Mouse (Mus musculus) adrenal gland, adult 18-20 months (tissue): ENCODE data around the gene Spred2. TPM values are rescaled to one million over a fixed set of nuclear protein-coding genes. Genes with fewer than 3 reads are reported as not detected.

Experiments used
- DNase-seq, 2 experiments: peaks; one replicate each; pipeline ENCODE4 v3.0.0; 2021 to 2022; ENCODE audit warnings: low spot score in 2 of 2
- total RNA-seq, 2 experiments: library from RNA; stranded (reverse); gene quantifications; 1 replicate in 1 of 2; 2 replicates in 1 of 2; pipeline ENCODE4 v1.2.3; 2021

Gene Spred2
- total RNA-seq, 2 experiments from 2014 or later, result 21.4 to 33.5 TPM

DNA sequence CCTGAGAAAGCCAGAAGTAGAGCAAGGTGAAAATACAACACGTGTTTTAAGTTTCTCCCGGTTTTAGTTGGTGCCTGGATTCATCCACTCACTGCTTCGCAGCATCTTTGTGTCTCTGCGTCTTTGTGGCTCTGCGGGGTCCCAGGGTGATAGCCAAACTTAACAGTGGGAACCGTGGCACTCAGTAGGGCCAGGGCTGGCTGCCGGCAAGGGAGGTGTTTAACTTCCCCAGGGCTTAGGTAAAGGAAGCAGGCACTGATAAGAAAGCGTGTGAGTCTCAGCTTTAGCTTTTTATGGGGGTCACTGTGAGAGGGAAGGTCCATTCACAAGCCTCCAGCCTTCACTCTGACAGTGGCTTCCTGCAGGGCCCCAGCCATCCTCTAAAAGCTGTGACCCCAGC, 28.8 kb downstream of the Spred2 start:
- DNase-seq, result no peak

DNA sequence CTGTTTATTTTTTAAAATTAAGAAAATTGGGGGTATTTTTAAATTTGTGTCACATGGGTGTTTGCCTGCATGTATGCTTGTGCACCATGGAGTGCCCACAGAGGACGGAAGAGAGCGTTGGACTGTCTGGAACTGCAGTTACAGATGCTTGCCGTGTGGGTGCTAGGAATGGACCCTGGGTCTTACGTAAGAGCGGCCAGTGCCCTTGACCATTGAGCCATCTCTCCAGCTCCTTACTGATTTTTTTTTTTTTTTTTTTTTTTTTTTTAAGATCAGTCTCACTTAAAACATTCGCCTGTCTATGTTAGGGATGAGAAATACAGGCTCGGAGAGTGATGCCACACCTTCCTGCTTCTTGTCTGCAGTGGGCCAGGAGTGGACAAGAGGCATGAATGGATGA, 29.7 kb downstream of the Spred2 start:
- DNase-seq, result no peak

DNA sequence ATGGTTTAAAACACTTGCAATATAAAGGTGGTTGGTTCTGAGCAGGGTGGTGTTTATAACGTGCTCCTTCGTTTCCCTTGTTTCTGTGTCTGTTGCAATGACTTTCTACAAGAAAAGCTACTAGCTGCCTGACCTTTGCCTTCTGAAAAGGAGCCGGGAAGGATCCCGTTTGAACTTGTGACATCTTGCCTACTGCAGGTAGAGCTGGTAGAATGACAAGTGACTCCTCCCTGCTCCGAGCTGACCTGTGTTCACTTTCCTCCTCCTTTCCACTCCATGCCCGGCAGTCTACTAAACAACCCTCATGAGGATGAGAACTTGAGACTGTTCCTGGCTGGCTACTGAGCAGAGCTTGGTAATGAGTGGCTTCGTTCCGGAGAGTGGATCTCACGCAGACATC, 30.9 kb downstream of the Spred2 start:
- DNase-seq, result no peak

DNA sequence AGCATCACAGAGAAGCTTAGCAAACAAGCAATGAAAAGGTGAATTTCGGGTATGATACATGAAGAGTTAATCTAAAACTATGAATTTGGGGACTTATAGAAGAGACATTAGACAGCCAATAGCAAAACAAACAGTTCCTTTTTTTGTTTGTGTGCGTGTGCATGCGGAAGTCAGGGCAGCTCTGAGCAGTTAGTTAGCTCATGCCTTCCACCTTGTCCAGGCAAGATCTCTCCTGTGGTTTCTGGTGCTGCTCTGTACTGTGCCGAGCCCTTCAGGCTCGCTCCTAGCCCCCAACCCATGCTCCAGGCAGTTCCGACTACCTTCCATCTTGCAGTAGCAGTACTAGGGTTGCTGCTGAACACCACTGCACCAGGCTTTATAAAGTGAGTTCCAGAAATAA, 31.5 kb downstream of the Spred2 start:
- no peak for DNase-seq

DNA sequence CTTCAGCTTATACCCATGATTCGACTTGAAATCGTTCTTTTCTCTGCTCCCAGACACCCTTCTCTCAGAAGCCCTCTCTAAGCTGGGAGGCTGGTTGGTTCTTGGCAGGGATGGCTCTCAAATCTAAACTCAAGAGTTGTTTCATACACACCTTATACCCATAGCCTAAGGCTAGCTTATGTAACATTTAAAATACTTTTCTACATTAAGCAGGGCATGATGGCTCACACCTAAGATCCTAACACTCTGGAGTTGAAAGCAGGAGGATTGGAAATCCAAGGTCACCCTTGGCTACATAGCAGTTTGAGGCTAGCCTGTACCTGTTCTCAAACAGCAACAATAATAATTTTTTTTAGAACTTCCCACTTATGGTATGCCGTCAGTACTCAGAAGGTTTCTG, 34.8 kb downstream of the Spred2 start:
- DNase-seq, result no peak

DNA sequence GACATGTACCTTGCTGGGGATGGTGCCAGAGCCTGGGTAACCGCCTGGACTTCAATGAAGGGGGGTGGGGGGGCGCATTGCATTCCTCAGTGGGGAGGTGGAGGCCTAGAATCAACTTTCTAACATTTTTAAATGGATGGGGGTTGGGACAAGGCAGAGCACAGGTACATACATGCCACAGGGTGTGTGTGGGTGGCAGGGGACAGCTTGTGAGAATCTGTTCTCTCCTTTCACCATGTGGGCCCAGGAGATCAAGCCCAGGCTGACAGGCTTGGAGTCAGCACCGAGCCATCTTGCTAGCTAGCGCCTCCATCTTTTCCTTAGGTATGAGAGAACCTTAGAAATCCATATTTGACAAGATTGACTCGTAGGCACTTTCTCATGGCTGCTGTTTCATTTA, 35.7 kb downstream of the Spred2 start:
- no peak for DNase-seq

DNA sequence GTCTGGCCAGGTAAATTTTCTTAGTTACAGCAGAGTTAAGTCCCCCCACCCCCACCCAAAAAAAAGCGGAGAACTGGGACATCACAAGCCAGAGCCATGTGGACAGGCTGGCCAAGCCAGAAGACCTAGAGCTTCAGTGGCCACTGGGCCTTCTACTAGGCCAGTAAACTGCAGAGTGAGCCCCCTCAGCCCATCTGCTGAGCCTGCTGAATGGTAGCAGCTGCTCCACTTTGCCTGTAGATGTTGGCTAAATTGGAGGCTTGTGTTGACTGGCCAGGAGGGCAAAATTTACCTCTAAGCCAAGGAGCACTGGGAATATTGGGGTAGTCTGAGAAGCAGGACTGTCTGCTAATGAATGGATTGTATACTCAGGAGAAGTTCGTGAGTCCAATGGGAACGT, 36.4 kb downstream of the Spred2 start:
- DNase-seq, result no peak

DNA sequence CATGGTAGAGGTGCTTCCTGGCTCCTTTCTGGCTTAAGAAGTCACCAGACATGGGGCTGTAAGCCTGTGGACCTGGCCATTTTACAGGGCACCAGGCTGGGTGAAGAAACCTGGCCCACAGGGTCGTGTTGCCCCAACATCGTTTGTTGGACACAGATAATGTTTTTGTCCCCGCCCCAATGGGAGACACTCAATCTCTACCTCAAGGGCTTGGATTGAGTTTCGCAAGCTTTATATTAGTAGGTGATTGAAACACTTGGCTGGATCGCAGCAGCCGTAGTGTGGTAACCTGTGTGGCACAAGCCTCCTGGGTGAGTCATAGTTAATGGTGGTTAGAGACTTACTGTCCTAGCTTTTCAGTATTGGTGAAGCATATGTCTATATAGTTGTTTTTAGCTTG, 36.9 kb downstream of the Spred2 start:
- DNase-seq, result no peak

DNA sequence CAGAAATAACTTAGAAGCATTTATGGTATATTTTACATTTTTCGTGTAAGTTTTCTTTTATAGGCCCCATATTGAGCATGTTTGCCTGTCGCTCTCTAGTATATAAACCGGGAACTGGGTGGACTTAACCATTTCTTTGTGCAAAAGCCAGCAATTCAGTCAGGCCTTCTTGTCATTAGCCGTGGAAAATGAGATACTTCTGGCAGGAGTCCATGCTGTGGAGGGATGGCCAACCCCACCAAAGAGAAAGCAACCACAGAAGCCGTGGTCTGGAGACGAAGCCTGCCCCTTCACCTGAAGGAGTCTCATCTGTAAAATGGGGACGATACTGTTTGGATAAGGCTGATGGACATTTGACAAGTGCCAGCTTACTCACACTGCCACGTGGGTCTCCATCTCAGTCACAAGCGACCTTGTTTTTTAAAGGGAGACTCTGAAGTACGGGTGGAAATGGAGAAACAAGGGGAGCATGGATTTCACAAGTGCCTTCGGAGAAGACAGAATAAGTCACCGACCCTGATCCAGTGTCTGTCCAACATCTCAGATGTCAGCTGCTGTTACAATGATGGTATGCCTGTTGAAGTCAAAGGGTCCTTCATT, 37.7 kb downstream of the Spred2 start:
- no peak for DNase-seq

DNA sequence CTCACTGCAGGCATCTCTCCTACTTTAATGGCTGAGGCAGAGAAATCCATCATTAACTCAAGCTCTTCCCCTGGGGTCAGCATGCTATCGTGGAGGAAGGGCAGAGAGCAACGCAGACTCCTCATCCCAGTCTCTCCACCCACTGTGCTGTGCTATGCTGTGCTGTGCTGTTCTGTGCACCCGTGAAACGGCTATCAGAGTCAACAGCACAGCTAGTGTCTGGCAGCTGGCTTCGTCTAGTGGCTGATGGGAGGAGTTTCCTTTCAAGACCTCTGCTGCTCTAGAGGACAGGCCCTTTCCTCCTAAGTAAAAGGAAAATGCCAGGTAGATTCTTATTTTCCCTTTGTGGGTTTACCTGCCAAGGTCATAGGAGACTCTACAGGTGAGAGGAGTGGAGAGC, 38.6 kb downstream of the Spred2 start:
- no peak for DNase-seq

DNA sequence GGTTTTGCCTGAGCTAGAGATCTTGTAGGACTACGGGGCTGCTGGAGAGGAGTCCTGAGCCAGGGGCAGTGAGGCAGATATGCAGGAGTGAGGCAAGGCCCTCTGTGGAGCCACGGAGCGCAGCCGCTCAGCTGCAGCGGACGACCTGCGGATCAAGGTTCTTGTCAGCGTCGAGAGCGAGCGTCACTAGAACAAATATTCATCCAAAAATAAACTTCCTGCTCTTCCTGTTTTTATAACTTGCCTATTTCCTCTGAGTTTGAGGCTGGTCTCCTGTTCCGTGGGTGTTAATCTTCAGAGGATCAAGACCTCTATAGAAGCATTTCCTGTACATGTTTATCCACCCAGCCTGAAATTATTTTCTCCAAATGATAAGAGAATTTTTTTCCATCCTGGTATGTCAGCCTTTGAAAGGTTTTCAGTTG, 39.6 kb downstream of the Spred2 start:
- no peak for DNase-seq

DNA sequence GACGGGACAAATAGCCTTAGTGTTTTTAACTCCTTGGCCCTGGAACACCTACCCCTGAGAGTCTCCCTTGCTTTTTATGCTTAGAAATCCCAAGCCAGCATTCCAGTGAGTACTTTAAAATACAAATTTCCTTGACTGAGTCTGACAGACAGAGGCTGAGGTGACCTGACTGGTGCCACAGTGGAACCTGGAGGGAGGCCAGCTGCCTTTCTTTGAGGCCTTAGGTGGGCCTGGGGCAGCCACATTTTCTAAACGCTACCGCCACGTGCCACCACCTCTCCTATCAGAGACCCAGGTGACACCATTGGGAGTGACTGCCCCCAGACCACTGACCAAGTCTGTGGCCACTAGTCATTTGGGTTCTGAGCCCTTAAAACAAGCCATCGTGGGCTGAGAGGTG, 40.2 kb downstream of the Spred2 start:
- no peak for DNase-seq

DNA sequence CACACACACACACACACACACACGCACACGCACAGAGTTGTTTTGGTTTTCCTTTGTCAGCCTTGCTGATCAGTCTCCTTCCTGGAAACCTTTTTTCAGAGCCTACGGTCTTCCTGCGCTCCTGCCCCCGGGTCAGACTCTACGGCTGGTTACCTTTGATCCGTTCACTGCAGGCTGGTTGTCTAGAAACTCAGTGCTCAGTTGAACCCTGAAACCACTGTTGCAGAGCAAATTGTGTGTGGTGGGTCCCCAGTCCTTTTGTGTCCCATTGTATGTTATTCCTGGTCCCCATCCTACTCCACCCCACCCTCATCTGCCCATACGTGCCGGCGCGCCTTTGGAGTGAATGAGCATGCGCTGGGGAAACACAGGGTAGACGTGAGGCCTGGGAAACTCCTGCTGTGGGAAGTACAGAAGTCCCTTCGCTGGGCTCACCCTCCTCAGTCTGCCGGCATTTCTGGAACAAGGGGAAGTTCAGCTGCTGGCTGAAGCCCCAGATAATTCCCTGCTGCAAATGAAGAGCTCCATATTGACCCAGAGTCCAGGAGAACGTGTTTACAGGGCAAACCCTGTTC, 40.9 kb downstream of the Spred2 start:
- no peak for DNase-seq

DNA sequence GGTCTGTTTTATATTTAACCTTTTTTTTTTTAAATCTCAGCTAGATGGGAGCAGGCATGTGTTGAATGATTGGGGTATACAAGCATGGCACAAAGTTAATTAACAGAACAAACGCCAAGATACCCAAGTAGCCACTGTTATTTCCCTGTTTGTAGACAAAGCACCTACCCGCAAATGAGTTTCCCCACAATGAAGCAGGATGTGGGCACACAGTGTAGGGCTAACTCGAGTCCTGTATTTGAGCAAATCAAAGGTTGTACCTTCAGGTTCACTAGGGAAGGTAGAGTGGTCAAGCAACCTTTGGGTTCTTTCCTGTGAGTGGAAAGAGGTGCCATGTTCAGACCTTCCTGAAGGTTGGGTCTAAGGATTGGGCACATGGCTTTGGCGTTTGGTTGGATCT, 41.5 kb downstream of the Spred2 start:
- no peak for DNase-seq

DNA sequence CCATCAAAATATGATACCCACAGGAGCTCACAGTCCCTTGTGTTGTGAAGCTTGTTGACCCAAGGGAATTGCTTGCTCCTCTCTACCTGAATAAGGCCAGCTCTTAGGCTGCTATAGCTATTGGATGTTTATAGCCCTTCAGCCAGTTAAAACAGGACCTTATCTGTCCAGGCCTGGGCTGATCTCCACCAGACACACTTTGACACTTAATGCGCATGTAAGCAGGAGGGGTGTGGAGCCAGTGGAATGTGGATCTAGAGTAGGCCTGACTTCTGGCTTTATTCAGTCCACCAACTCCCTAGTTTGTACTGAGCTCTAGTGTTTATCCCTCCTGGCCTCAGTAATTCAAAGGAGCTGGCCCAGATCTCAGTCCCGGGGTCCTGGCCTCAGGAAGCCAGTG, 42.1 kb downstream of the Spred2 start:
- no peak for DNase-seq

DNA sequence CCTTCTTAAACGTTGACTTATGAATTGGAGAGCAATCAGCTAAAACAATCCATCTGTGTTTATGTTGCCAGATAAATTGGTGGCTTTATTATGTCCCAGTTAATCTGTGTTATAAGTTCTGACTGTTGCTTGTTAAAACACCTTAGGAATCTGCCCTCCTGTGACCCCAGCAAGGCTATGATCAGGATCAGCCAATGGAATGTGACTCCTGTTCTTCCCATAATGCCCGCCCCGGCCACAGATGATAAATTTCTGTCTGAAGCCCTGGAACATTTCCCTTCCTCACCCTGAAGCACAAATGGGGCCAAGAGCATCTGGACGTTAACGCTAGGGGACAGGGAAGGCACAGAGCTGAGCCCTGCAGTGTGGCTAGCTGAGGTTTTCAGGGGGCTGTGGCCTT, 45.4 kb downstream of the Spred2 start:
- DNase-seq, result no peak

DNA sequence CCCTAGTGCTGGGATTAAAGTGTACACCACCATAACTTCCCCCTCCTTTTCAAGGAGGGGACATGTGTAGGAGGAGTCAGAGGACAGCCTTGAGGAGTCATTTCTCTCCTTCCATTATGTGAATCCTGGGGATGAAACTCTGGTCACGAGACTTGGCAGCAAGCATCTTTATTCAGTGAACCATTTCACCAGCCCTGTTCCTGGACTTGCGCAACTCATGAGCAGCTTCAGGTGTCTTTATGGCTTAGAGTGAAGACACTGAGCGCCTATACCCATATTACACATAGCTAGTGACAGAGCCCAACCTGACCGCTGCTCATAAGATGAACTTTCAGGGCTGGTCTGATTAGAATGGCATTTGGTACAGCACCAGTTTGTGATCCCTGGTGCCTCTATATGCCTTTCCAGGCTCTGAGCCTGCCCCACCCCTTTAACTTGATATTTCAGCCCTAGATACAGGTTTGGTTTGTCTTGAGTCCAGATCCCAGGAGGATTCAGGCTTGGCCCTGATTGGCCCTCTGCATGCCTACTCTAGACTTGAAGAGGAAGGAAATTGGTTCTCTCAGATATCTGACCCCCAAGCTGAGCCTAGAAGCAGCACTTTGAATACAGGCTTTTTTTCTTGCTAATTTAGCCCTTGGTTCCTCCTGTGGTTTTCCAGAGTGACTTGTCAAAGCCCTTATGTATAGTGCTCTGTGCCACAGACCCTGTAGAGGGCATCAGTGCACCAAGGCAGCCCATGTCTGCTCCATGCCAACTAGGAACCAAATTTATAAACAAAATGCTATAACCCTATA, 48.0 kb downstream of the Spred2 start:
- DNase-seq, result no peak

DNA sequence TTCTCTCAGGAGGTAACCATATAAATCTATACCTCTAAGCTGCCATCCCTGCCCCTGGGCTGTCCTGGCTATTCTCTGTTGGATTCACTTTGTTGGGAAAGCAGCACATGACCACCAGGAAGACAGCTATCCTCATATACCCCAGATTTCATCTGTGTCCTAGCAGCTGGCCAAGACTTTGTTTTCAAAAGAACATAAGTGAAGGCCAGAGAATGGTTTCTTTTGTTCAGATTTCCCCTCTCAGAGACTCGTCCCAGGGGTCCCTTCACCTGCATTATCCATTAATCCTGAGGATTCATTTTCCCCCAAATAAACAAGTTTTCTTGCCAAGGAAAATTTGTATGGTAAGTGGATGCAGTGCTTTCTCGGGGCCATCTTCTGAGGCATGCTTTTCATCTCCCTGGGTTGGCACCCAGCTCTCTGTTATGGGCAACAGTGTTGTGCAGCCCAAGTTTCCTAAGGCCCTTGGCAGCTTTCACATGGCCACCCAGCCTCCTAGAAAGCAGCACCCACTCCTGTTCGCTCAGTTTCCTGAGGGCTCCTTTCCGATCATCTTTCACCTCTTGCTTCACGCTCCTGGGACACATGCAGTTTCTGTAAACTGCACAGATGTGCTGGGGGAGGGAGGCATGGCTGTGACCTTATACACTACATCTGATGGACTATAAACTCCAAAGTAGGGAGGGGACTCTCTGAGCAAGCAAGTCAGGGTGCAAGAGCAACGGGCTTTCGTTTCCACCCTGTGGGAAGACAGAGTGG, 49.0 kb downstream of the Spred2 start:
- DNase-seq, result no peak

DNA sequence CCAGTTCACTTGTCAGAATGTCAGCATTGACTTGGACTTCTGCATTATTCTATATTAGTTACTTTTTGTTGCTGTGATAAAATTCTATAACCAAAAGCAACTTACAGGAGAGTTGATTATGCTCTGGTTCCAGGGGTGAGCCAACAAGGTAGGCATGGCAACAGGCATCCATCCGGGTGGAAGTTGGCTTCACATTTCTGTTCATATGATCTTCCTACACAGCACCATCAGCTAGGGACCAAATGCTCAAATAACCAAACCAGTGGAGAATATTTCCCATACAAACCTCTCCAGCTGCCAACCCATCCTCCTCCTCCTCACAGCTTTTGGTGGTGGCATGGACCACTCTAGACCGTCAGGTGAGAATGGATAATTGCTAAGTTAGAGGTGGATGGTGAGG, 51.9 kb downstream of the Spred2 start:
- DNase-seq, result no peak

DNA sequence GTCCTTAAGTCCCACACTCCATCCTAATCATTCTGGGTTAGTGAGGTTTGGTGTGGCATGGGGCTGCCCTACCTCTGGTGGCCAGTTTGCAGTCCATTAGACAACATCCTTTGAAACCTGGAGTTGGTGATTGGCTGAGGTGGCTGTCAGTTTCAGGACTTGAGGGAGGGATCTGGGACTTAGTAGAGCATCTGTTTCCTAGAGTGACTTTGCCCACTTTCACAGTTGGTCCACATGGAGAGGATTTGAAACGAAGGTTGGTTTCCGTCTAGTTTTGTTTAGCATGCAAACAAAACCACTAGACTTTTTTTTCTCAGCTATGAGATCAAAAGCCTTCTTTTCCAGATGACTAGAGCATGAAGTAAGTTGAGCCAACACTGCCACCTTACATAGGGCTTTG, 53.5 kb downstream of the Spred2 start:
- DNase-seq, result no peak

DNA sequence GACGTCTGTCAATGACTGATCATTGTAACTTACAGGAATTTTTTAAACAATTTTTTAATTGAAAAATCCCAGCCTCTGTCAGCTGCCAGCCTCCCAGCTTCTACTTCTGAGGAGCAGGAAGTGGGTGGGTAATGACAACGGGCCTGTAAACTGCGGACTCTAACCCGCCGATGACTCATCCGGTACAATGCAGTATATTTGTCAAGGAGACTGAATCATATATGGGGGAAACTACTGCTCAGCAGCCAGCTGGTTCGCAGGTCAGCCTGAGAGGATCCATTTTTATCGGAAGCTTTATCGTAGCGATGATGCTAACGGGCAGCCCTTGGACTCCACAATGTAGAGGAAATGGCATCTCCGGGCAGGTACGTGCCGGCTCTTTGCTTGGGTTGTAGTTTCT, 55.2 kb downstream of the Spred2 start:
- no peak for DNase-seq

DNA sequence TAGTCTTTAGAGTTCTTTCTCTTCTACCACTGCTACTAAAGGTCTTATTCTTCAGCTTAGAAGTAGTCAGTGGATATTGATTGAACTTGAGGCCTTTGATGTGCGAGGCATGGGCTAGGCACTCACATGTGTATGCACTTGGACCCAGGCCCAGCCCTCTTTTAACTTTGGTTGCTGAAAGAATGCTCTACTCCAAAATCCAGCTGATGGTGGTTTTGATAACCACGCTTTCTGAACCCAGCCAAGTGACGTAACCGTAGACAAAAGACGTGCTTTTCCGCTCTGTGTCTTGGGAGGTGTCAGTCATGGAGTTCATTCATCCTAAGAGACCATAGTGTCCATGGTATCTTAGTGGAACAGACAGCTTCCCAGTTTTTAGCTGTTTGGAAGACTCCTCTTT, 57.9 kb downstream of the Spred2 start:
- DNase-seq, result no peak
